Mouse (Mus musculus) spleen, postnatal 10 days (tissue): ENCODE results near the gene H2-T3.
A peak's percentile ranks its signal among the peaks of the same experiment; 100 is the strongest.
"Not testable (repeated sequence)": the region's sequence is repeated elsewhere in the genome, so short reads cannot be mapped to it uniquely, and the experiment has no call there.

Experiments used
- DNase-seq, 2 experiments: peaks; one replicate each; pipeline ENCODE4 v3.0.0; 2021 to 2022; ENCODE audit warnings: low spot score in 2 of 2

H2-T3 gene

DNA sequence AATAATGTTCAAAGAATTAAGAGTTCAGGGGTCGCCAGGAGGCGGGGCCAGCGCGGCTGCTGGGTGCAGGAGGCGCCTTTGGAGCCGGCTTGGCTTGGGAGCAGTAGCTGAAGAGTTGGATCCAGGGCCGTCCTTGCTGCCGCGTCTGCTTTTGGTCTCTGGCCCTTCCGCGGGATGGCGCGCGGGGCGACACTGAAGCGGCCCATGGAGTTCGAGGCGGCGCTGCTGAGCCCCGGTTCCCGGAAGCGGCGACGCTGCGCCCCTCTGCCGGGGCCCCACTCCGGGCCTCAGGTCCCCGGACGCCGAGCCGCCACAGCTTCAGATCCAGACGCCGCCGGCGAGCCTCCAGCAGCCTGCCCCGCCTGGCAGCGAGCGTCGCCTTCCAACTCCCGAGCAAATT, 11.1 kb downstream of the H2-T3 start:
- DNase-seq = peak in 1 of 2 experiments; percentile 23

DNA sequence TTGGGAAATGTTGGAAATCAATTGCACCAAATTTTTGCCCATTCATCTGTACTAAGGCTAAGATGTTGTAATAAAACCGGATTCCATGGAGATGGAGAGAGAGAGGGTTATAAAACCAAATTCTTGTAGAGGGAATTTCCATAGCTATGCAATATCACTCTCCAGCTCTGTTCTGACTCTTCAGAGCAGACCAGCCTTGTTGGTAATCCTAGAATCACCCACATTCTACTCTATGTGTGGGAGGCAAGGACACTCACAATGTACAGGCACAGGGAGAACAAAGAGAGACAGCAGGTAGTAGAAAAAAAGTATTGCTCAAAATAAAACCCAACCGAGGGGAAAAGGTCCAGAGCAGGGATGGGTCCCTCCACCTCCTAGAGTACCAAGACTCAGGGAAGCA, 14.0 kb downstream of the H2-T3 start:
- DNase-seq = not testable (repeated sequence)

DNA sequence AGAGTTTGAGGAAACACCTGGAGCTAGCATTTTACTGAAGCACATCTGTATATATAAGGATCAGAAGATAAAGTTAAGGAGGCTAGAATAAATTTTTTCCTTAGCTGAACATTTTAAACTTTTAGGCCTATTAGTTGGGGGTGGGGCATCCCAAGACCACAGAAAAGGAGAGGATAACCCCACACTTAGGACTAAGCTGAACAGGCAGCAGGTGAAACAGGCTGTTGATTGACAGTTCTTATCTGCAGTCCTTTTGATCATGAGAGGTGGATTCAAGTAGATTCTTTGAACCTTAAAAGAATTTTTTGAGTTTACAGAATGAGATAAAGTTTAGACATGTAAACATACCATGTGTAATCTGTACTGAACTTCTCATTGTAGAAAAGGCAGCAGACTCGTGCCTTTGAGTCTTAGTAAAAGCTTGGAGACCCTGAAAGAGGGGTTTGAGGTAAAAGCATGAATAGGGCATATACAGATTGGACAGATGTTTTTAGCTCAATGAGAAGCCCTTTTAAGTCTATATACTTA, 19.7 kb downstream of the H2-T3 start:
- no peak for DNase-seq

GRCm38 (mm10) chr17:36169753-36170152, 20.3 kb downstream of the H2-T3 start:
- DNase-seq = no peak

DNA sequence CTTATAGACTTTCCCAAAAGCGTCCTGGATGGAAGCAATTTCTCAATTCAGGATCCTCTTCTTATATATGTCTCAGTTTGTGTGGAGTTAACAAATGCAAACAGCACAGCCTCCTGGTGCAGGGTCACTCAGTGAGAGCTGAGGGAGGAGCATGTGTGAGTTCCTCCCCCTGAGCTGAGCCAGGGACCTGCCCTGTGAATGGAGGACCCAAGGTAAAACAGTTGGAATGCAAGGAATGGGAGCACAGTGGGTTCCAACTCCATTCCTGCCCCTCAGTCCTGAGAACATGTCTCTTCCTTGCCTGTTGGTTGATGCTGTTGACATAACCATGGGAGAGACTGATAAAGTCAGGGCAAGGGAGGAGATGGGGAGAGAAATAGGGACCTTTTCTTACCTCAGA, 21.0 kb downstream of the H2-T3 start:
- DNase-seq = not testable (repeated sequence)

DNA sequence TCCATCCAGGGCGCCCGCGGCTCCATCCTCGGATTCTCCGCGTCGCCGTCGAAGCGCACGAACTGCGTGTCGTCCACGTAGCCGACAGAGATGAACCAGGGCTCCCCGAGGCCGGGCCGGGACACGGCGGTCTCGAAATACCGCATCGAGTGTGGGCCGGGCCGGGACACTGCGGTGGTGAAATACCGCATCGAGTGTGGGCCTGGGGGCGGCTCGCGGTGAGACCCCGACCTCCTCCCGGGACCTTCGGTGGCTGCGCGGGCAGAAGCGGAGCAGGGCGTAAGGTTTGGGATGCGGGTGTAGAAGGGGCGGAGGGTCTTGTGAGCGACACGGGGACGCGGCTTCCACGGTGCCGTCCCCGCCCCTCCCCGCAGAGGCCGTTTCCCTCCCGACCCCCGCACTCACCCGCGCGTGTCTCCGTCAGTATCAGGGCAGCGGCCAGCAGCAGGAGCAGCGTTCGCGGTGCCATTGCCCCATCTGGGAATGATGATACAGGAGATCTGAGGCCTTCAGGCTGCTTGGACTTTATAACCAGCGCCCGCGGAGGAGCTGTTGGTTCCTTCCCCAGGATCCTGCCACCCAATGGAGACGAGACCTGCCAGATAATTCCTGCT, 21.9 kb downstream of the H2-T3 start, which contains the start of gene Gm8909:
Gm8909 (minus strand) TSS at position 499 of the 614 bp plus-strand sequence.
- DNase-seq = peak in 1 of 2 experiments; percentile 27

DNA sequence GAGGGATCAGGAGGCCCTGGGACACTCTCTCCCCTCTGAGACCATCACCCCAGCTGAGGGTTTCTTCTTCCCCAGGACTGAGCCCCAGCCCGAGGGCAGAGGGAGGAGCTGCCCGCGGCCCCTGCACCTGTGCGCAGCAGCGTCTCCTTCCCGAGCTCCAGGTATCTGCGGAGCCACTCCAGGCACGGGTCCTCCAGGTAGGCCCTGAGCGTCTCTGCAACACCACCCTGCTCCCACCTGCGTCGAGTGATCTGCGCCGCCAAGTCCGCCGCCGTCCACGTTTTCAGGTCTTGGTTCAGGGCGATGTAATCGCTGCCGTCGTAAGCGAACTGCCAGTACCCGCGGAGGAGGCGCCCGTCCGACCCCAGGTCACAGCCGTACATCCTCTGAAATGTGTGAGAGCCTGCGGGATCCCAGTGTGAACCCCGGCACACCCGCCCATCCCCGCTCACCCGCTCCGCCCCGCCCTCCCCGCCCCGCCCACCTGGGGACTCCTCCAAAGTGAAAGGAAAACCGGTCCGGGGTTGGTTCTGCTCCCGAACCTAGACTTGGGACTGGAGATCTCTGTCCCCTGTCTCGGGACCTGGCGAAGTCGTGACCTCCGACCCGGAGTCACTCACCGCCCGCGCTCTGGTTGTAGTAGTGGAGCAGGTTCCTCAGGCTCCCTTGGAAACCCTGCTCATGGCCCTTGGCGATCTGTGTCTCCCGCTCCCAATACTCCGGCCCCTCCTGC, 22.6 kb downstream of the H2-T3 start:
- DNase-seq = no peak

- DNase-seq = not testable (repeated sequence)
Observed at GRCm38 (mm10) chr17:36166901-36167300, 23.2 kb downstream of the H2-T3 start.

GRCm38 (mm10) chr17:36161129-36162051, 28.7 kb downstream of the H2-T3 start:
- no peak for DNase-seq

DNA sequence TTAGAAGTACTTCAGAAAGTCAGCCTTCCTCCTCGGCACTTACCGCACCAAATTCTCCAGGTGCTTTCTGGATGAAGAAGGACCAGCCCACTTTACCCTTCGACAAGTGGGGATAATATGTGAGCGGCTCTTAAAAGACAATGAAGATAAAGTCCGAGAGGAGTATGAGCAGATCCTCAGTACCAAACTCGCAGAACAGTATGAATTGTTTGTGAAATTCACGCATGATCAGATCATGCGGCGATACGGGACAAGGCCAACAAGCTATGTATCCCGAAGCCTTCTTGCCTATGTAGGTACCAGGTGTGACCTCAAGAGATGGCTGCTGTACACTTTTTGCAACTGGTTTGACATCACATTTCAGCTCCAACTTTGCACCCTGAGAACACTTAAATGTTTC, 31.8 kb downstream of the H2-T3 start:
- DNase-seq = not testable (repeated sequence)

DNA sequence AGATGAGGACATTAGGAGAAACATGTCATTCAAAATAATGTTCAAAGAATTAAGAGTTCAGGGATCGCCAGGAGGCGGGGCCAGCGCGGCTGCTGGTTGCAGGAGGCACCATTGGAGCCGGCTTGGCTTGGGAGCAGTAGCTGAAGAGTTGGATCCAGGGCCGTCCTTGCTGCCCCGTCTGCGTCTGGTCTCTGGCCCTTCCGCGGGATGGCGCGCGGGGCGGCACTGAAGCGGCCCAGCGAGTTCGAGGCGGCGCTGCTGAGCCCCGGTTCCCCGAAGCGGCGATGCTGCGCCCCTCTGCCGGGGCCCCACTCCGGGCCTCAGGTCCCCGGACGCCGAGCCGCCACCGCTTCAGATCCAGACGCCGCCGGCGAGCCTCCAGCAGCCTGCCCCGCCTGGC, 32.3 kb downstream of the H2-T3 start:
- not testable (repeated sequence) for DNase-seq

- no peak for DNase-seq
Observed at GRCm38 (mm10) chr17:36154271-36155149, 35.6 kb downstream of the H2-T3 start.

GRCm38 (mm10) chr17:36151200-36151599, 38.9 kb downstream of the H2-T3 start:
- not testable (repeated sequence) for DNase-seq

DNA sequence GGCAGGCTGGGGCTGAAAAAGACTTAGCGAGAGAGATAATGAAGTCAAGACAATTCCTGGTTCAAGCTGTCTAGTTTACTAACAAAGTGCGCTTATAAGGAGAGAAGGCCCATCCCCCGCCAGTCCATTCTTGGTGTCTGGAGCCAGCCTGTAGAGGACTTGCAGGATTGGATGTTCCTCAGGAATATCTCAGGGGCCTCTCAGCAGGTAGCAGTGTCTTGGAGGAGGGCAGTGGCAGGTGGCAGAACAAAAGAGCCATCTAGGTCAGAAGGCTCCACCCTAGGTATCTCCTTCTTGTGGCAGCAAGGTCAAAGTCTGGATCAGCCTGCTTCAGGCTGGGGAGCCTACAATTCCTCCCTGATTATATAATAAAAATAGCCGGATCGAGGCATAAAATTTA, 41.6 kb downstream of the H2-T3 start:
- not testable (repeated sequence) for DNase-seq

GRCm38 (mm10) chr17:36146937-36147336, 43.1 kb downstream of the H2-T3 start:
- not testable (repeated sequence) for DNase-seq

DNA sequence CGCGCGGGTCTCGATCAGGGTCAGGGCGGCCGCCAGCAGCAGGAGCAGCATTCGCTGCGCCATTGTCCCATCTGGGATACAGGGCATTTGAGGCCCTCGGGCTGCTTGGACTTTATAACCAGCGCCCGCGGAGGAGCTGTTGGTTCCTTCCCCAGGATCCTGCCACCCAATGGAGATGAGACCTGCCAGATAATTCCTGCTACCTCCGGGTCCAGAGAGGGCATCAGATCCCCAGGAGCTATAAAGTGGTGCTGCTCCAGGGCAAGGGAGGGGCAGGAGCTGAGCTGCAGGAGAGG, 44.3 kb downstream of the H2-T3 start:
- not testable (repeated sequence) for DNase-seq

GRCm38 (mm10) chr17:36145111-36145860, 44.8 kb downstream of the H2-T3 start:
- DNase-seq = peak in 1 of 2 experiments; percentile 24

GRCm38 (mm10) chr17:36136299-36136848, 53.7 kb downstream of the H2-T3 start:
- not testable (repeated sequence) for DNase-seq
